Mouse (Mus musculus): Measurements from ENCODE around the gene Tas2r134. TPM values are rescaled to one million over a fixed set of nuclear protein-coding genes. Genes with fewer than 3 reads are reported as not detected.

Tas2r134 gene
- polyA plus RNA-seq, 1 experiment = not detected

DNA sequence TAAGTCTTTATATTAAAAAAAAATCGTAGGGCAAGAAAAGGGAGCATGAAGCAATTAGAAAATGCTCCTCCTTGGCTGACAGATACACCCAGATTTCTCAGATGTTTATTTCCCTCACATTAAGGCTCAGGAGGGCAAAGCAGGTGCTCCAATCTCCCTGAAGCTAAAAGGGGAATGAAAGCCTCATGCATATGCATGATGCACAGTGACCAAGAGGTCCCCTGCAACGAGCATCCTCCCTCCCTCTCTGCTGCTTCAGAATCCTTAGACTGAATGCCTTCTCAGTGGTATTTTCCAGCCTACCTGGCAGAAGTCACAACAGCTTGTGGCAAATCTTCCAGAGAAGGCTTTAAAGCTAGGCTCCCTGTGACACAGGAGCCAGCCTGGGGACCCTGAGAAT is 16.4 kb upstream of the Tas2r134 start:
- no peak for TF ChIP-seq EP300 (IDR thresholded peaks at IDR 0.05; ENCODE audit: insufficient read depth, low read depth, low read length)
- TF ChIP-seq POLR2A (IDR thresholded peaks at IDR 0.05; ENCODE audit: insufficient read depth, low read length) = no peak
- TF ChIP-seq CTCF (IDR thresholded peaks at IDR 0.05; ENCODE audit: low read depth, low read length) = no peak
- Histone ChIP-seq H3K27me3 (ENCODE audit: control insufficient read depth, insufficient read depth, low read length, poor library complexity, severe bottlenecking) (no peaks in the 10 kb centered on the region), H3K4me1 (ENCODE audit: control insufficient read depth, insufficient read depth, low read length) (no peaks in the 10 kb centered on the region)

GRCm38 (mm10) chr2:51613716-51614115 is 13.6 kb upstream of the Tas2r134 start:
- H3K4me1 ChIP-seq (ENCODE audit: control insufficient read depth, insufficient read depth, low read length) = no peaks in the 10 kb centered on the region
- H3K36me3 ChIP-seq (ENCODE audit: control insufficient read depth, insufficient read depth, low read length, poor library complexity, severe bottlenecking) = no peaks in the 10 kb centered on the region
- H3K9me3 ChIP-seq (replicated peaks; ENCODE audit: control insufficient read depth, insufficient read depth, low read length, poor library complexity, severe bottlenecking) = no peaks in the 10 kb centered on the region
- no peak overlapping the region for H3K4me3 ChIP-seq (ENCODE audit: low read depth, low read length)
- H3K9ac ChIP-seq (ENCODE audit: low read depth, poor library complexity, severe bottlenecking) = no peak overlapping the region
- no peaks in the 10 kb centered on the region for H3K27me3 ChIP-seq (ENCODE audit: control insufficient read depth, insufficient read depth, low read length, poor library complexity, severe bottlenecking)
- no peak overlapping the region for H3K27ac ChIP-seq (ENCODE audit: insufficient read depth, low read length)
- TF ChIP-seq CTCF (IDR thresholded peaks at IDR 0.05; ENCODE audit: low read depth, low read length) (no peak), EP300 (IDR thresholded peaks at IDR 0.05; ENCODE audit: insufficient read depth, low read depth, low read length) (no peak), POLR2A (IDR thresholded peaks at IDR 0.05; ENCODE audit: insufficient read depth, low read length) (no peak)

More for the DNA sequence above, 16.4 kb upstream of the Tas2r134 start:
- Histone ChIP-seq H3K9me3 (replicated peaks; ENCODE audit: control insufficient read depth, insufficient read depth, low read length, poor library complexity, severe bottlenecking) (no peaks in the 10 kb centered on the region), H3K4me3 (ENCODE audit: low read depth, low read length) (no peak overlapping the region), H3K27ac (ENCODE audit: insufficient read depth, low read length) (no peak overlapping the region), H3K36me3 (ENCODE audit: control insufficient read depth, insufficient read depth, low read length, poor library complexity, severe bottlenecking) (no peaks in the 10 kb centered on the region), H3K9ac (ENCODE audit: low read depth, poor library complexity, severe bottlenecking) (no peak overlapping the region)

GRCm38 (mm10) chr2:51621931-51622330 is 5.4 kb upstream of the Tas2r134 start:
- no peak overlapping the region for H3K27ac ChIP-seq (ENCODE audit: insufficient read depth, low read length)
- H3K36me3 ChIP-seq (ENCODE audit: control insufficient read depth, insufficient read depth, low read length, poor library complexity, severe bottlenecking) = no peaks in the 10 kb centered on the region
- H3K9ac ChIP-seq (ENCODE audit: low read depth, poor library complexity, severe bottlenecking) = no peak overlapping the region
- TF ChIP-seq EP300 (IDR thresholded peaks at IDR 0.05; ENCODE audit: insufficient read depth, low read depth, low read length) (no peak), POLR2A (IDR thresholded peaks at IDR 0.05; ENCODE audit: insufficient read depth, low read length) (no peak), CTCF (IDR thresholded peaks at IDR 0.05; ENCODE audit: low read depth, low read length) (no peak)
- H3K4me1 ChIP-seq (ENCODE audit: control insufficient read depth, insufficient read depth, low read length) = no peaks in the 10 kb centered on the region
- H3K27me3 ChIP-seq (ENCODE audit: control insufficient read depth, insufficient read depth, low read length, poor library complexity, severe bottlenecking) = no peaks in the 10 kb centered on the region
- no peak overlapping the region for H3K4me3 ChIP-seq (ENCODE audit: low read depth, low read length)
- no peaks in the 10 kb centered on the region for H3K9me3 ChIP-seq (replicated peaks; ENCODE audit: control insufficient read depth, insufficient read depth, low read length, poor library complexity, severe bottlenecking)

- no peak overlapping the region for H3K27ac ChIP-seq (ENCODE audit: insufficient read depth, low read length)
- no peaks in the 10 kb centered on the region for H3K4me1 ChIP-seq (ENCODE audit: control insufficient read depth, insufficient read depth, low read length)
- no peaks in the 10 kb centered on the region for H3K36me3 ChIP-seq (ENCODE audit: control insufficient read depth, insufficient read depth, low read length, poor library complexity, severe bottlenecking)
- no peaks in the 10 kb centered on the region for H3K9me3 ChIP-seq (replicated peaks; ENCODE audit: control insufficient read depth, insufficient read depth, low read length, poor library complexity, severe bottlenecking)
- H3K27me3 ChIP-seq (ENCODE audit: control insufficient read depth, insufficient read depth, low read length, poor library complexity, severe bottlenecking) = no peaks in the 10 kb centered on the region
- H3K4me3 ChIP-seq (ENCODE audit: low read depth, low read length) = no peak overlapping the region
- no peak overlapping the region for H3K9ac ChIP-seq (ENCODE audit: low read depth, poor library complexity, severe bottlenecking)
- TF ChIP-seq POLR2A (IDR thresholded peaks at IDR 0.05; ENCODE audit: insufficient read depth, low read length) (no peak), CTCF (IDR thresholded peaks at IDR 0.05; ENCODE audit: low read depth, low read length) (no peak), EP300 (IDR thresholded peaks at IDR 0.05; ENCODE audit: insufficient read depth, low read depth, low read length) (no peak)
These were observed 1.3 kb upstream of the Tas2r134 start for GRCm38 (mm10) chr2:51626007-51626406.

GRCm38 (mm10) chr2:51631428-51631827 is 4.1 kb downstream of the Tas2r134 start:
- H3K27me3 ChIP-seq (ENCODE audit: control insufficient read depth, insufficient read depth, low read length, poor library complexity, severe bottlenecking) = no peaks in the 10 kb centered on the region

GRCm38 (mm10) chr2:51637681-51638080 is 10.4 kb downstream of the Tas2r134 start:
- TF ChIP-seq EP300 (IDR thresholded peaks at IDR 0.05; ENCODE audit: insufficient read depth, low read depth, low read length) (no peak), POLR2A (IDR thresholded peaks at IDR 0.05; ENCODE audit: insufficient read depth, low read length) (no peak), CTCF (IDR thresholded peaks at IDR 0.05; ENCODE audit: low read depth, low read length) (no peak)
- Histone ChIP-seq H3K27me3 (ENCODE audit: control insufficient read depth, insufficient read depth, low read length, poor library complexity, severe bottlenecking) (no peaks in the 10 kb centered on the region), H3K9ac (ENCODE audit: low read depth, poor library complexity, severe bottlenecking) (no peak overlapping the region), H3K4me1 (ENCODE audit: control insufficient read depth, insufficient read depth, low read length) (no peaks in the 10 kb centered on the region), H3K9me3 (replicated peaks; ENCODE audit: control insufficient read depth, insufficient read depth, low read length, poor library complexity, severe bottlenecking) (no peaks in the 10 kb centered on the region), H3K27ac (ENCODE audit: insufficient read depth, low read length) (no peak overlapping the region), H3K4me3 (ENCODE audit: low read depth, low read length) (no peak overlapping the region), H3K36me3 (ENCODE audit: control insufficient read depth, insufficient read depth, low read length, poor library complexity, severe bottlenecking) (no peaks in the 10 kb centered on the region)

More at GRCm38 (mm10) chr2:51631428-51631827, 4.1 kb downstream of the Tas2r134 start:
- H3K4me1 ChIP-seq (ENCODE audit: control insufficient read depth, insufficient read depth, low read length) = no peaks in the 10 kb centered on the region
- no peak overlapping the region for H3K27ac ChIP-seq (ENCODE audit: insufficient read depth, low read length)
- no peaks in the 10 kb centered on the region for H3K9me3 ChIP-seq (replicated peaks; ENCODE audit: control insufficient read depth, insufficient read depth, low read length, poor library complexity, severe bottlenecking)
- TF ChIP-seq EP300 (IDR thresholded peaks at IDR 0.05; ENCODE audit: insufficient read depth, low read depth, low read length) (no peak), CTCF (IDR thresholded peaks at IDR 0.05; ENCODE audit: low read depth, low read length) (no peak), POLR2A (IDR thresholded peaks at IDR 0.05; ENCODE audit: insufficient read depth, low read length) (no peak)
- H3K36me3 ChIP-seq (ENCODE audit: control insufficient read depth, insufficient read depth, low read length, poor library complexity, severe bottlenecking) = no peaks in the 10 kb centered on the region
- no peak overlapping the region for H3K9ac ChIP-seq (ENCODE audit: low read depth, poor library complexity, severe bottlenecking)
- H3K4me3 ChIP-seq (ENCODE audit: low read depth, low read length) = no peak overlapping the region

All from ES-Bruce4 (cell line).